Mouse (Mus musculus) midbrain, embryonic 10.5 days (tissue): Measurements from ENCODE around the gene Otof. TPM values are rescaled to one million over a fixed set of nuclear protein-coding genes. Genes with fewer than 3 reads are reported as not detected.
A peak's percentile ranks its signal among the peaks of the same experiment; 100 is the strongest.

ENCODE experiments used
- DNase-seq: peaks from one replicate; pipeline ENCODE4 v3.0.0-alpha.2; 2017; ENCODE audit warnings: low spot score
- H3K27ac ChIP-seq: fragments of 300-500 bp; sonication (generic); replicated peaks from 2 replicates; pipeline ENCODE4 v1.5.1; 2016; ENCODE audit warnings: mild to moderate bottlenecking
- H3K27me3 ChIP-seq: fragments of 300-500 bp; sonication (generic); 2 replicates; pipeline ENCODE4 v1.6.1; 2016; ENCODE audit warnings: low read depth, mild to moderate bottlenecking; ENCODE audit not compliant: poor library complexity, severe bottlenecking
- H3K36me3 ChIP-seq: fragments of 300-500 bp; sonication (generic); 2 replicates; pipeline ENCODE4 v1.6.1; 2016; ENCODE audit warnings: mild to moderate bottlenecking, moderate library complexity
- H3K4me1 ChIP-seq: fragments of 300-500 bp; sonication (generic); 2 replicates; pipeline ENCODE4 v1.6.1; 2016
- H3K4me3 ChIP-seq: fragments of 300-500 bp; sonication (generic); 2 replicates; pipeline ENCODE4 v1.5.1; 2016; ENCODE audit warnings: mild to moderate bottlenecking, moderate library complexity
- H3K9me3 ChIP-seq: fragments of 300-500 bp; sonication (generic); replicated peaks from 2 replicates; pipeline ENCODE4 v1.6.1; 2016; ENCODE audit warnings: mild to moderate bottlenecking
- WGBS: fragments of 180-500 bp; shearing (Covaris S2); methylation state at CpG from one replicate; pipeline ENCODE4 v1.1.7; 2016; 5-methylcytosine and 5-hydroxymethylcytosine counted together
- polyA plus RNA-seq: library from polyadenylated mRNA; unstranded; fragments of >200 nt; fragmentation: Nextera tagmentation; extraction: Ambion mirVana; gene quantifications from 2 replicates; pipeline ENCODE4 v1.2.1, GENCODE M21; 2016

Otof gene
- polyA plus RNA-seq, 1 experiment from 2014 or later: 0.05 TPM

GRCm38 (mm10) chr5:30356647-30357046, 105.1 kb downstream of the Otof start:
- Histone ChIP-seq H3K36me3 (no peaks in the 10 kb centered on the region), H3K27me3 (no peaks in the 10 kb centered on the region), H3K4me3 (no peak overlapping the region), H3K4me1 (no peaks in the 10 kb centered on the region), H3K9me3 (no peaks in the 10 kb centered on the region), H3K27ac (no peak overlapping the region)
- no peak for DNase-seq
- WGBS: 84% methylated on average over 7 of the region's 7 CpGs

GRCm38 (mm10) chr5:30355559-30356159, 106.1 kb downstream of the Otof start:
- Histone ChIP-seq H3K4me3 (no peak overlapping the region), H3K27me3 (no peaks in the 10 kb centered on the region), H3K9me3 (no peaks in the 10 kb centered on the region), H3K4me1 (no peaks in the 10 kb centered on the region), H3K27ac (no peak overlapping the region), H3K36me3 (no peaks in the 10 kb centered on the region)
- WGBS: 89% methylated on average over 14 of the region's 14 CpGs
- no peak for DNase-seq

GRCm38 (mm10) chr5:30355114-30355513, 106.6 kb downstream of the Otof start:
- no peak overlapping the region for H3K27ac ChIP-seq
- H3K27me3 ChIP-seq: no peaks in the 10 kb centered on the region
- no peak overlapping the region for H3K4me3 ChIP-seq
- WGBS: 86% methylated on average over 7 of the region's 7 CpGs
- no peaks in the 10 kb centered on the region for H3K9me3 ChIP-seq
- no peaks in the 10 kb centered on the region for H3K36me3 ChIP-seq
- no peaks in the 10 kb centered on the region for H3K4me1 ChIP-seq
- no peak for DNase-seq

GRCm38 (mm10) chr5:30353605-30354004, 108.1 kb downstream of the Otof start:
- Histone ChIP-seq H3K9me3 (no peaks in the 10 kb centered on the region), H3K4me1 (no peaks in the 10 kb centered on the region), H3K4me3 (no peak overlapping the region), H3K27ac (no peak overlapping the region), H3K27me3 (no peaks in the 10 kb centered on the region), H3K36me3 (no peaks in the 10 kb centered on the region)
- 67% methylated on average over 3 of the region's 3 CpGs for WGBS
- DNase-seq: no peak

GRCm38 (mm10) chr5:30343886-30344285, 117.8 kb downstream of the Otof start:
- Histone ChIP-seq H3K27me3 (peaks cover 24% of the 10 kb centered on the region), H3K36me3 (no peaks in the 10 kb centered on the region), H3K9me3 (no peaks in the 10 kb centered on the region), H3K27ac (no peak overlapping the region), H3K4me1 (peaks cover 8% of the 10 kb centered on the region), H3K4me3 (no peak overlapping the region)
- 90% methylated on average over 5 of the region's 5 CpGs for WGBS
- DNase-seq: no peak

GRCm38 (mm10) chr5:30343107-30343506, 118.6 kb downstream of the Otof start:
- Histone ChIP-seq H3K27ac (no peak overlapping the region; the same call in 1 of the 2 replicates), H3K4me1 (peaks cover 8% of the 10 kb centered on the region)
- WGBS: 3% methylated on average over 9 of the region's 9 CpGs

GRCm38 (mm10) chr5:30342601-30343015, 119.1 kb downstream of the Otof start:
- 6% methylated on average over 17 of the region's 17 CpGs for WGBS

More at GRCm38 (mm10) chr5:30343107-30343506, 118.6 kb downstream of the Otof start:
- Histone ChIP-seq H3K36me3 (no peaks in the 10 kb centered on the region), H3K4me3 (peak overlapping the region; percentile 46), H3K9me3 (no peaks in the 10 kb centered on the region), H3K27me3 (peaks cover 24% of the 10 kb centered on the region)
- DNase-seq: peak; percentile 74

GRCm38 (mm10) chr5:30341601-30342365, 119.9 kb downstream of the Otof start:
- no peaks in the 10 kb centered on the region for H3K9me3 ChIP-seq
- peaks cover 24% of the 10 kb centered on the region for H3K27me3 ChIP-seq
- no peak overlapping the region for H3K4me3 ChIP-seq
- 77% methylated on average over 11 of the region's 11 CpGs for WGBS
- H3K36me3 ChIP-seq: no peaks in the 10 kb centered on the region
- DNase-seq: no peak
- H3K4me1 ChIP-seq: peaks cover 8% of the 10 kb centered on the region
- no peak overlapping the region for H3K27ac ChIP-seq

More at GRCm38 (mm10) chr5:30342601-30343015, 119.1 kb downstream of the Otof start:
- Histone ChIP-seq H3K27me3 (peaks cover 24% of the 10 kb centered on the region), H3K36me3 (no peaks in the 10 kb centered on the region), H3K4me1 (peaks cover 8% of the 10 kb centered on the region), H3K4me3 (peak overlapping the region; percentile 46), H3K27ac (no peak overlapping the region; the same call in 1 of the 2 replicates), H3K9me3 (no peaks in the 10 kb centered on the region)
- peak; percentile 21 for DNase-seq

- Histone ChIP-seq H3K9me3 (no peaks in the 10 kb centered on the region), H3K27me3 (peaks cover 24% of the 10 kb centered on the region), H3K4me1 (peaks cover 8% of the 10 kb centered on the region), H3K27ac (no peak overlapping the region), H3K4me3 (no peak overlapping the region), H3K36me3 (no peaks in the 10 kb centered on the region)
- no peak for DNase-seq
- WGBS: 83% methylated on average over 5 of the region's 5 CpGs
Observed at GRCm38 (mm10) chr5:30340815-30341214, 120.9 kb downstream of the Otof start.

Other genes with a start within 250 kb of the Otof start
- gene Selenoi, start 229.4 kb downstream of the Otof start, polyA plus RNA-seq: 19.2 and 19.4 TPM in 2 replicates
- 0.60 and 0.64 TPM in 2 replicates for gene Drc1, start 180.5 kb downstream of the Otof start, polyA plus RNA-seq
- not detected in 2 replicates for gene 1700001C02Rik, start 4.1 kb upstream of the Otof start, polyA plus RNA-seq
- not detected in 2 replicates for gene Cib4, start 83.9 kb upstream of the Otof start, polyA plus RNA-seq
- 0.12 and 0.27 TPM in 2 replicates for gene Kcnk3, start 126.2 kb upstream of the Otof start, polyA plus RNA-seq
- gene Slc35f6, start 186.0 kb upstream of the Otof start, polyA plus RNA-seq: 26.7 and 30.3 TPM in 2 replicates
- gene Cenpa, start 204.8 kb upstream of the Otof start, polyA plus RNA-seq: 413 and 444 TPM in 2 replicates
- gene Dpysl5, start 249.6 kb upstream of the Otof start, polyA plus RNA-seq: 90.7 and 126 TPM in 2 replicates